Mouse (Mus musculus): ENCODE measurements at regions not wholly inside any gene's neighbourhood (a gene's known extent, or its start where the extent isn't known, plus 50 kb on each side); places are given as distances from the start of the nearest gene placed in this dataset.

DNA sequence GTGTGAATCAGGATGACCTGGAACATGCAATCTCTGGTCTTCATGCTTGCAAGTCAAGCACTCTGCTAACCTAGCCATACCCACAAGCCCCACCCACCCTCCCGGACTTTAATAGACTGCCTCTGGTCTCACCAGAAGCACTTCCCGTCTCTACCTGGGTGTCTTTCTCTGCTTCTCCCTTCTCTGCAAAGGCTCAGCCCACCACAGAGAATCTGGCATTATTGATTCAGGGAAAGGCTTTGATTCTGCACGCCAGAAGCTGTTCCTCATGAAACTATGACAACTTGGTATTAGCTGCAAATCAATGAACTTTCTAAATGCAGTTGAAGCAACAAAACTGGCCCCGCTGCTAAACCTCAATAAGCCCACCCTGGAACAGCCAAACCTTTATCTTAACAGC, 66.1 kb upstream of the Auts2 start:
- Histone ChIP-seq H3K27me3 (replicated peaks) (no peaks in the 10 kb centered on the region), H3K4me2 (ENCODE audit: insufficient read depth, low read depth, poor library complexity, severe bottlenecking) (no peak overlapping the region), H3K79me2 (replicated peaks; ENCODE audit: control insufficient read depth, extremely low read depth, insufficient read depth, poor library complexity, severe bottlenecking) (no peaks in the 10 kb centered on the region), H3K4me3 (replicated peaks in 1 of 3; ENCODE audit: low read depth in 2 of 3, low read length in 2 of 3, poor library complexity in 1 of 3) (no peak overlapping the region), H3K9me3 (replicated peaks; ENCODE audit: low read length) (peaks cover 79% of the 10 kb centered on the region), H3K27ac (ENCODE audit: insufficient read depth, low read depth) (no peak overlapping the region), H3K9ac (ENCODE audit: insufficient read depth, low read depth) (no peak overlapping the region), H3K4me1 (ENCODE audit: control insufficient read depth in 1 of 2, insufficient read depth in 2 of 2) (no peaks in the 10 kb centered on the region), H3K36me3 (replicated peaks in 1 of 2; ENCODE audit: control insufficient read depth in 1 of 2, insufficient read depth in 1 of 2, low read length in 1 of 2) (no peaks in the 10 kb centered on the region)
- TF ChIP-seq MAFK (IDR thresholded peaks at IDR 0.05; ENCODE audit: insufficient replicate concordance, low read length): no peak
- no peak for TF ChIP-seq CTCF (conservative IDR thresholded peaks at IDR 0.05 in 1 of 2, IDR thresholded peaks at IDR 0.05 in 1 of 2; ENCODE audit: low read depth in 2 of 2, low read length in 2 of 2)
- TF ChIP-seq ZMIZ1 (IDR thresholded peaks at IDR 0.05; ENCODE audit: low read depth, low read length): no peak
- no peak for TF ChIP-seq POLR2A (IDR thresholded peaks at IDR 0.05; ENCODE audit: low read depth, low read length)
- no peak for TF ChIP-seq CHD2 (IDR thresholded peaks at IDR 0.05; ENCODE audit: low read length)
- dilution Hi-C loops (cut with MboI; ENCODE audit: extremely low pct_ligation_motif_present, extremely low pct_unique_long_range_greater_than_20kb, low sequenced_read_pairs): no loop called here
- DNase-seq (ENCODE audit: extremely low read depth): no peak
- in situ Hi-C loops (cut with MboI; ENCODE audit: low pct_ligation_motif_present, low pct_unique_long_range_greater_than_20kb, low sequenced_read_pairs): no loop called here

- no peak overlapping the region for H3K4me2 ChIP-seq (ENCODE audit: insufficient read depth, low read depth, poor library complexity, severe bottlenecking)
Observed at GRCm38 (mm10) chr5:132606216-132606615, 63.1 kb upstream of the Auts2 start.

GRCm38 (mm10) chr5:132594796-132595195, 51.7 kb upstream of the Auts2 start:
- in situ Hi-C loops (cut with MboI; ENCODE audit: low pct_ligation_motif_present, low pct_unique_long_range_greater_than_20kb, low sequenced_read_pairs) (no loop called here), dilution Hi-C loops (cut with MboI; ENCODE audit: extremely low pct_ligation_motif_present, extremely low pct_unique_long_range_greater_than_20kb, low sequenced_read_pairs) (no loop called here)
- no peak for DNase-seq (ENCODE audit: extremely low read depth)
- H3K4me3 ChIP-seq (replicated peaks in 1 of 3; ENCODE audit: low read depth in 2 of 3, low read length in 2 of 3, poor library complexity in 1 of 3): no peak overlapping the region
- H3K4me2 ChIP-seq (ENCODE audit: insufficient read depth, low read depth, poor library complexity, severe bottlenecking): no peak overlapping the region
- no peak overlapping the region for H3K9ac ChIP-seq (ENCODE audit: insufficient read depth, low read depth)
- no peaks in the 10 kb centered on the region for H3K4me1 ChIP-seq (ENCODE audit: control insufficient read depth in 1 of 2, insufficient read depth in 2 of 2)
- peaks cover 66% of the 10 kb centered on the region for H3K9me3 ChIP-seq (replicated peaks; ENCODE audit: low read length)
- H3K79me2 ChIP-seq (replicated peaks; ENCODE audit: control insufficient read depth, extremely low read depth, insufficient read depth, poor library complexity, severe bottlenecking): no peaks in the 10 kb centered on the region
- no peaks in the 10 kb centered on the region for H3K36me3 ChIP-seq (replicated peaks in 1 of 2; ENCODE audit: control insufficient read depth in 1 of 2, insufficient read depth in 1 of 2, low read length in 1 of 2)
- no peaks in the 10 kb centered on the region for H3K27me3 ChIP-seq (replicated peaks)
- no peak overlapping the region for H3K27ac ChIP-seq (ENCODE audit: insufficient read depth, low read depth)
- no peak for TF ChIP-seq E2F4 (IDR thresholded peaks at IDR 0.05; ENCODE audit: insufficient replicate concordance, low read depth, low read length)

More at GRCm38 (mm10) chr5:132606216-132606615, 63.1 kb upstream of the Auts2 start:
- no peaks in the 10 kb centered on the region for H3K79me2 ChIP-seq (replicated peaks; ENCODE audit: control insufficient read depth, extremely low read depth, insufficient read depth, poor library complexity, severe bottlenecking)
- no peak overlapping the region for H3K4me3 ChIP-seq (replicated peaks in 1 of 3; ENCODE audit: low read depth in 2 of 3, low read length in 2 of 3, poor library complexity in 1 of 3)
- no peak for DNase-seq (ENCODE audit: extremely low read depth)
- in situ Hi-C loops (cut with MboI; ENCODE audit: low pct_ligation_motif_present, low pct_unique_long_range_greater_than_20kb, low sequenced_read_pairs) (no loop called here), dilution Hi-C loops (cut with MboI; ENCODE audit: extremely low pct_ligation_motif_present, extremely low pct_unique_long_range_greater_than_20kb, low sequenced_read_pairs) (no loop called here)
- no peak overlapping the region for H3K9ac ChIP-seq (ENCODE audit: insufficient read depth, low read depth)
- peaks cover 63% of the 10 kb centered on the region for H3K9me3 ChIP-seq (replicated peaks; ENCODE audit: low read length)
- H3K4me1 ChIP-seq (ENCODE audit: control insufficient read depth in 1 of 2, insufficient read depth in 2 of 2): no peaks in the 10 kb centered on the region
- TF ChIP-seq ELF1 (IDR thresholded peaks at IDR 0.05; ENCODE audit: low read depth, low read length) (no peak), ZKSCAN1 (IDR thresholded peaks at IDR 0.05; ENCODE audit: borderline replicate concordance, low read depth, low read length) (no peak), CTCF (conservative IDR thresholded peaks at IDR 0.05 in 1 of 2, IDR thresholded peaks at IDR 0.05 in 1 of 2; ENCODE audit: low read depth in 2 of 2, low read length in 2 of 2) (no peak), POLR2AphosphoS2 (IDR thresholded peaks at IDR 0.05; ENCODE audit: low read depth, low read length) (no peak), SMC3 (IDR thresholded peaks at IDR 0.05; ENCODE audit: low read depth, low read length) (no peak), MYC (IDR thresholded peaks at IDR 0.05; ENCODE audit: low read depth, low read length) (no peak), ETS1 (conservative IDR thresholded peaks at IDR 0.05; ENCODE audit: low read depth, low read length) (no peak), PAX5 (IDR thresholded peaks at IDR 0.05; ENCODE audit: low read length) (no peak), TBP (conservative IDR thresholded peaks at IDR 0.05; ENCODE audit: low read depth, low read length) (no peak), MAX (IDR thresholded peaks at IDR 0.05; ENCODE audit: low read length) (no peak), GABPA (IDR thresholded peaks at IDR 0.05; ENCODE audit: insufficient replicate concordance, low read depth, low read length) (no peak), CHD1 (IDR thresholded peaks at IDR 0.05; ENCODE audit: low read depth, low read length) (no peak), ZMIZ1 (IDR thresholded peaks at IDR 0.05; ENCODE audit: low read depth, low read length) (no peak), CHD2 (IDR thresholded peaks at IDR 0.05; ENCODE audit: low read length) (no peak), POLR2A (IDR thresholded peaks at IDR 0.05; ENCODE audit: low read depth, low read length) (no peak), SIN3A (IDR thresholded peaks at IDR 0.05; ENCODE audit: low read length) (no peak), HCFC1 (IDR thresholded peaks at IDR 0.05; ENCODE audit: low read depth, low read length) (no peak), JUND (conservative IDR thresholded peaks at IDR 0.05; ENCODE audit: low read depth, low read length) (no peak), JUN (IDR thresholded peaks at IDR 0.05; ENCODE audit: insufficient read depth, low read depth, low read length) (no peak)
- H3K36me3 ChIP-seq (replicated peaks in 1 of 2; ENCODE audit: control insufficient read depth in 1 of 2, insufficient read depth in 1 of 2, low read length in 1 of 2): no peaks in the 10 kb centered on the region
- H3K27ac ChIP-seq (ENCODE audit: insufficient read depth, low read depth): no peak overlapping the region
- no peaks in the 10 kb centered on the region for H3K27me3 ChIP-seq (replicated peaks)

All from CH12.LX (cell line).